Mouse (Mus musculus): ENCODE results near the gene Dnah3.

- TF ChIP-seq POLR2A (IDR thresholded peaks at IDR 0.05; ENCODE audit: low read depth, low read length) (no peak), CTCF (IDR thresholded peaks at IDR 0.05; ENCODE audit: borderline replicate concordance, insufficient read depth, low read length) (no peak)
These were observed 188.4 kb downstream of the Dnah3 start for GRCm38 (mm10) chr7:119906523-119907215.

All from embryonic fibroblast, embryonic 13.5 days (primary cell).